Mouse (Mus musculus) mature B cell (primary cell): ENCODE measurements around the gene Maml2.

Source experiments
- in situ Hi-C: fragments of 300-500 bp; cut with MboI; formaldehyde crosslinking; loops from 2 replicates; pipeline ENCODE4 v1.14.3; 2019

Maml2 gene

DNA sequence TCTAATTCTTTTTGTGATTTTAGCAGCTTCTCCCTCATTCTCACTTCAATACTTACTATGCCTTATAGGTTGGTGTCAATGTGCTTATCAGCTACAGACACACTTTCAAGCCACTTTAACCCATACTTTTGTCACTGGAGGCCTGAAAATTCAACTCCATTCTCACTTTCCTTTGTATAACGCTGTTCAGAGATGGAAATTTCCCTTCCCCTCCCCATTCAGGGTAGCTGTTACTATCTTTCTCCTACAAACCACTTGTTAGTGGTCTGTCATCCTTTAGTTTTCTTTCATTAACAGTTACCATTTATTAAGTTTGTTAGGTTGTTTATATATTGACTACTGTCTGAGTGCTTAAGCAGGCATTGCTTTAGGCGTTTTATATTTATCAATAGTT, 450.6 kb downstream of the Maml2 start, which contains the start of gene Mtmr2:
Gene Mtmr2, plus strand, starts transcription at position 7 of the 394 bp plus-strand sequence.
- in situ Hi-C loops = no loop called here

GRCm38 (mm10) chr9:13748798-13749674, 451.3 kb downstream of the Maml2 start:
- in situ Hi-C loops = no loop called here

GRCm38 (mm10) chr9:13749675-13749998, 451.9 kb downstream of the Maml2 start:
- in situ Hi-C loops = no loop called here

- in situ Hi-C loops = no loop called here
These were observed 454.8 kb downstream of the Maml2 start for GRCm38 (mm10) chr9:13752543-13752942.
